ENCODE assay signal across 9 mouse cellular contexts in genomic region chr2:180902086-180902485, GRCm38 (mm10). TPM values are rescaled to one million over a fixed set of nuclear protein-coding genes. Genes with fewer than 3 reads are reported as not detected.
DNase-seq lines count a peak whose midpoint lies in the region; TF ChIP-seq lines count a peak whose summit lies in the region.
"Had no signal": no experiment of that assay in that cellular context is flagged by ENCODE, and none has a peak within 500 bp of the region (broad histone marks: within the 10 kb centered on the region; RNA-seq: fewer than 3 reads in every experiment).

No protein-coding gene starts in this region.

- TF ChIP-seq POLR2A in kidney, adult 2 months (IDR thresholded peaks at IDR 0.05; ENCODE audit: low read depth, low read length), result no peak

- peak; percentile 12; the same call in 1 of the 2 replicates for TF ChIP-seq CTCF in kidney, adult 2 months (conservative IDR thresholded peaks at IDR 0.05; ENCODE audit: insufficient read depth, insufficient read length, low read depth, low read length)

- WGBS in kidney, adult 2 months, result 55% methylated on average over 2 of the region's 2 CpGs

- H3K4me3 ChIP-seq in kidney, adult 2 months (ENCODE audit: insufficient read depth, low read depth, low read length), result no peak overlapping the region
- H3K4me3 ChIP-seq: midbrain, embryonic 12.5 days had no signal

- H3K27ac ChIP-seq in kidney, adult 2 months (ENCODE audit: insufficient read depth, low read depth, low read length), result no peak overlapping the region
- H3K27ac ChIP-seq: midbrain, embryonic 12.5 days had no signal

- H3K27me3 ChIP-seq in kidney, adult 2 months (replicated peaks; ENCODE audit: control insufficient read depth, insufficient read depth, low read length), result no peaks in the 10 kb centered on the region
- H3K27me3 ChIP-seq: midbrain, embryonic 12.5 days had no signal

- peaks cover 4% of the 10 kb centered on the region for H3K4me1 ChIP-seq in kidney, adult 2 months (ENCODE audit: control insufficient read depth, insufficient read depth, low read length)

- DNase-seq in kidney, adult 2 months, result no peak
- no peak for DNase-seq in kidney, adult 8-10 months
- peak; percentile 73 for DNase-seq in 3T3-L1 (ENCODE audit: low read depth, low spot score)
- peak; percentile 74 for DNase-seq in ES-CJ7 (ENCODE audit: low read depth, low spot score)
- peak; percentile 82 for DNase-seq in embryo, embryonic 10.5 days (ENCODE audit: low spot score)
- DNase-seq in spleen, postnatal 14 days (ENCODE audit: low spot score in 2 of 2), result no peak
- DNase-seq in ovary, postnatal 36 days (ENCODE audit: low spot score), result no peak
- DNase-seq in kidney, postnatal 10 days, result no peak

- H3K36me3 ChIP-seq in kidney, adult 2 months (ENCODE audit: control insufficient read depth, insufficient read depth, low read length), result peaks cover 2% of the 10 kb centered on the region; the same call in 1 of the 2 replicates

RNA-seq across cellular contexts. Expression of gene Ythdf1, which starts 18.7 kb away (rescaled TPM):
- polyA plus RNA-seq in kidney, adult 2 months (2012; rRNA removed), result 33.9 and 34.8 TPM in 2 replicates

RNA-seq across cellular contexts. Expression of gene Birc7, which starts 26.7 kb away (rescaled TPM):
- not detected in 2 replicates for polyA plus RNA-seq in kidney, adult 2 months (2012; rRNA removed)

RNA-seq across cellular contexts. Expression of gene Nkain4, which starts 52.4 kb away (rescaled TPM):
- polyA plus RNA-seq in kidney, adult 2 months (2012; rRNA removed), result 2.0 and 3.7 TPM in 2 replicates

Comparison
In these comparisons a context has a peak if more than half of its experiments do, and no peak if none do; other contexts are left out.
1. DNase-seq: peak in 3T3-L1 (single experiment), ES-CJ7 (single experiment) and embryo, embryonic 10.5 days (single experiment); none in kidney, adult 2 months (single experiment), kidney, adult 8-10 months (0 of 2), spleen, postnatal 14 days (0 of 2), ovary, postnatal 36 days (single experiment) and kidney, postnatal 10 days (single experiment).